Mouse (Mus musculus): ENCODE data around the gene Reep1.
"Not testable (repeated sequence)": the region's sequence is repeated elsewhere in the genome, so short reads cannot be mapped to it uniquely, and the experiment has no call there.

The Reep1 gene

DNA sequence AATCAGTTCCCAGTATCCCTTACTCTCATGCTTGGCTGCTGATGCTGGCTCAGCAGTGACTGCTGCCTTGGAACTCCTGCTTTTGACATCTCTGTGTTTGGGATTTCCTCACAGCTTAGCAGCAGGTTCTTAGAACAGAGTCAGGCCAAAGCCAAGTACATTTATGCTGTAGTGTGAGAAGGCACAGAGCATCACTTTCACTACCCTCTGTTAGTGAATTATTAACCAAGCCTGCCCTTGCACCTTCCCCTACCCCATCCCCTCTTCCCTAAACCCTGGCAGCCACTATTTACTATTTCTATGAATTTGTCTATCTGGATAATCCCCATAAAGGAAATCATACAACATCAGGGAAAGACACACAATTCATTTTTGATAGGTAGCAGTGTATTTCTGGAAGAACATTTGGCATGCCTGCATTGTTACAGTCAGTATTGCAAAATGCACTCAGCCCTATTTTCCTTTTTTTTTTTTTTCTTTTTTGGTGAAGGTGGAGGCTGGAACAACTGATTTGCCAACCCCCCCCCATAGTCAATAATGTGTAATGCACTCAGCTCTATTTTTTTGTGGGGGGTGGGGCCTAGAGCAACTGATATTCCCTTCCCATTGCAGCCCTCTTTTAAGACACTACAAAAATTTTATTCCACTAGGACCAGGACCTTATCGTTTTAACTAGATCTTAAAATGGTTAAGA, 133.4 kb downstream of the Reep1 start:
- no peak for DNase-seq (ENCODE audit: low read depth, low spot score)

DNA sequence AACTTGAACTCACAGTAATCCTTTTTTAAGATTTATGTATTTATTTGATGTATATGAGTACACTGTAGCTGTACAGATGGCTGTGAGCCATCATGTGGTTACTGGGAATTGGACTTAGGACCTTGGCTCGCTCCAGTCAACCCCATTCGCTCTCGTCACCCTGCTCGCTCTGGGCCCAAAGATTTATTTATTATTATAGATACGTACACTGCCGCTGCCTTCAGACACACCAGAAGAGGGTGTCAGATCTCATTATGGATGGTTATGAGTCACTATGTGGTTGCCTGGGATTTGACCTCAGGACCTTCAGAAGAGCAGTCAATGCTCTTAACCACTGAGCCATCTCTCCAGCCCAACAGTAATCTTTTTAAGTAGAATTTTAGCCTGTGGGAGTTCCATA, 139.5 kb downstream of the Reep1 start:
- DNase-seq (ENCODE audit: low read depth, low spot score) = not testable (repeated sequence)

Measured in c-Kit-negative CD71-positive TER-119-positive erythroid progenitor cells, embryonic 14.5 days (primary cell).